Mouse (Mus musculus): Measurements from ENCODE around the gene Lad1.

GRCm38 (mm10) chr1:135798492-135798891, 19.9 kb upstream of the Lad1 start:
- no peak for TF ChIP-seq CTCF (IDR thresholded peaks at IDR 0.05; ENCODE audit: extremely low read depth, insufficient read length, insufficient replicate concordance, low read depth, low read length)
- TF ChIP-seq POLR2A (IDR thresholded peaks at IDR 0.05; ENCODE audit: low read depth, low read length) = no peak

Measured in small intestine, adult 2 months (tissue).